Mouse (Mus musculus) liver, adult 2 months (tissue): ENCODE data around the gene Fbxl8.

Source experiments
- CTCF ChIP-seq: fragments of 200-500 bp; IDR thresholded peaks from 2 replicates; pipeline ENCODE4 v1.5.1; 2011; ENCODE audit warnings: low read depth, low read length, control low read depth
- POLR2A ChIP-seq: fragments of 200-500 bp; IDR thresholded peaks from 2 replicates; pipeline ENCODE4 v1.6.1; 2011; ENCODE audit warnings: low read length, control low read depth; ENCODE audit not compliant: insufficient read depth; ENCODE audit errors: extremely low read depth

DNA sequence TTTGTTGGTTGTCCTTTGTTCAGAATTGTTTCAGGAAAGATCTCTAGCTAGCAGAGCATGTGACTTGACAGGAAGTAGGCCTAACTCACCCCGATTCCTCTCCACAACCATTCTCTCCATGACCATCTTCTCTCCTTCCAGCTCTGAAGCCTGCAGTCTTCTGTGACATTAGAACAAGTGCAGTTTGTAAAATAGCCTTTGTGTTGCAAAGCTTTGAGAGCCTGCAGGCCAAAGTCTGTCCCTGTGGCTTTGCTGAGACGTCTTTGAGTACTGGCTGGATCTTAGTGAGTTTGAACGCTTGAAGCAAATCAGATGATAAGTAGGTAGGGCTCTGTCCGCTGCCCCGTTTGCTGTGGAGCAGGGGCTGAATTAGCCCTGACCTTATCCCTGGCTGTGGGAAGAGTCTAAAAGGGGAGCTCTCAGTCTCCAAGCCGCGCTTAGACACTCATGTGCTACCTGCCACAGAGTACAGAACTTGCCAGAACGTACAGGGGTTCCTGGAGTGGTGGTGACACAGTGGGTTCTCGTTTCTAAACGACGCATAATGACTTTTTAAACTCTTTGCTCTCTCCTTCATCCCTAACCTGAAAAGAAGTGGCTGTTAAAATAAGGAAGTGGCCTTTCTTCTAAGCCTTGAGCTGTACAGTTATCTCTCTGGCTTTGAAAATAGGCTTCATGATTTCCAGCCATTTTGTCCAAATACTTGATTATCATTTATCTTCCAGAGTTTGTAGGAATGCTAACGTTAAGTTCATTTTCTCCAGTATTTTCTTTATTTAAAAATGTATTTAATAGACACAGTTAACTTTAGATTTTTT lies 32.7 kb upstream of the Fbxl8 start:
- no peak for TF ChIP-seq POLR2A
- TF ChIP-seq CTCF: no peak
